Mouse (Mus musculus) limb, embryonic 14.5 days (tissue): Measurements from ENCODE around the gene Gucy2g. TPM values are rescaled to one million over a fixed set of nuclear protein-coding genes. Genes with fewer than 3 reads are reported as not detected.

Experiments used
- ATAC-seq: fragments of 200-750 bp; cut with Nextera tagmentation; 2 replicates; pipeline ENCODE4 v1.8.0; 2017; ENCODE audit warnings: low read depth, moderate number of reproducible peaks, moderate TSS enrichment; ENCODE audit not compliant: low FRiP score
- DNase-seq: peaks from one replicate; pipeline ENCODE4 v3.0.0-alpha.2; 2015; ENCODE audit warnings: low spot score
- H3K27ac ChIP-seq: fragments of 300-500 bp; sonication (generic); replicated peaks from 2 replicates; pipeline ENCODE4 v1.5.1; 2014; ENCODE audit warnings: low read depth, mild to moderate bottlenecking, low read length, moderate library complexity, mixed read lengths
- H3K27me3 ChIP-seq: fragments of 300-500 bp; sonication (generic); 2 replicates; pipeline ENCODE4 v1.6.1; 2014; ENCODE audit warnings: low read length, mixed read lengths; ENCODE audit not compliant: control insufficient read depth, insufficient read depth
- H3K36me3 ChIP-seq: fragments of 300-500 bp; sonication (generic); 2 replicates; pipeline ENCODE4 v1.6.1; 2014; ENCODE audit warnings: mild to moderate bottlenecking, low read length, moderate library complexity, mixed read lengths; ENCODE audit not compliant: control insufficient read depth, insufficient read depth
- H3K4me1 ChIP-seq: fragments of 300-500 bp; sonication (generic); 2 replicates; pipeline ENCODE4 v1.6.1; 2014; ENCODE audit warnings: antibody characterized with exemption, low read length, mixed read lengths; ENCODE audit not compliant: control insufficient read depth, insufficient read depth
- H3K4me2 ChIP-seq: fragments of 300-500 bp; sonication (generic); replicated peaks from 2 replicates; pipeline ENCODE4 v1.6.1; 2014; ENCODE audit warnings: low read depth, mild to moderate bottlenecking, low read length, moderate library complexity; ENCODE audit not compliant: severe bottlenecking
- H3K4me3 ChIP-seq: fragments of 300-500 bp; sonication (generic); replicated peaks from 2 replicates; pipeline ENCODE4 v1.5.1; 2014; ENCODE audit warnings: low read length
- H3K9ac ChIP-seq: fragments of 300-500 bp; sonication (generic); 2 replicates; pipeline ENCODE4 v1.6.1; 2014; ENCODE audit warnings: mild to moderate bottlenecking, low read depth, low read length, moderate library complexity; ENCODE audit not compliant: severe bottlenecking
- H3K9me3 ChIP-seq: fragments of 300-500 bp; sonication (generic); 2 replicates; pipeline ENCODE4 v1.6.1; 2016; ENCODE audit warnings: low read length; ENCODE audit not compliant: control insufficient read depth
- POLR2A ChIP-seq: fragments of 200-500 bp; IDR thresholded peaks from 2 replicates; pipeline ENCODE4 v1.8.0; 2012; ENCODE audit warnings: inconsistent platforms, mild to moderate bottlenecking, moderate library complexity, borderline replicate concordance; ENCODE audit not compliant: insufficient read depth, insufficient read length; ENCODE audit errors: extremely low read depth
- WGBS: fragments of 180-500 bp; shearing (Covaris S2); extraction: QIAGEN DNeasy Blood & Tissue Kit; methylation state at CpG from one replicate; pipeline ENCODE4 v1.1.7; 2014; 5-methylcytosine and 5-hydroxymethylcytosine counted together
- polyA plus RNA-seq, 2 experiments: library from polyadenylated mRNA; depleted of rRNA in 1 of 2; stranded (reverse) in 1 of 2; unstranded in 1 of 2; fragments of >200 nt; fragmentation: Nextera tagmentation in 1 of 2; extraction: Ambion mirVana in 1 of 2; gene quantifications; 2 replicates each; pipeline versions ENCODE4 v1.2.1 to v1.2.3; 2012 to 2014

Gene Gucy2g
- polyA plus RNA-seq, 2 experiments, result 0.11 TPM; not detected in 1

- Histone ChIP-seq H3K4me3 (no peak overlapping the region), H3K36me3 (no peaks in the 10 kb centered on the region), H3K4me2 (no peak overlapping the region), H3K9ac (no peak overlapping the region), H3K9me3 (no peaks in the 10 kb centered on the region), H3K27me3 (no peaks in the 10 kb centered on the region), H3K27ac (no peak overlapping the region), H3K4me1 (no peaks in the 10 kb centered on the region)
- no peak for DNase-seq
- WGBS, result 41% methylated on average over 2 of the region's 2 CpGs
- ATAC-seq, result no peak
- TF ChIP-seq POLR2A, result no peak
These were observed 5.0 kb downstream of the Gucy2g start for GRCm38 (mm10) chr19:55236026-55236425.

- no peak overlapping the region for H3K27ac ChIP-seq
- no peaks in the 10 kb centered on the region for H3K27me3 ChIP-seq
- TF ChIP-seq POLR2A, result no peak
- no peaks in the 10 kb centered on the region for H3K36me3 ChIP-seq
- ATAC-seq (no peak), DNase-seq (no peak)
- WGBS, result 76% methylated on average over 8 of the region's 8 CpGs
- no peak overlapping the region for H3K9ac ChIP-seq
- H3K4me2 ChIP-seq, result no peak overlapping the region
- no peak overlapping the region for H3K4me3 ChIP-seq
- H3K4me1 ChIP-seq, result no peaks in the 10 kb centered on the region
- H3K9me3 ChIP-seq, result no peaks in the 10 kb centered on the region
These were observed 8.9 kb downstream of the Gucy2g start for GRCm38 (mm10) chr19:55232136-55232535.

- no peak overlapping the region for H3K9ac ChIP-seq
- H3K27me3 ChIP-seq, result no peaks in the 10 kb centered on the region
- no peak overlapping the region for H3K27ac ChIP-seq
- H3K4me2 ChIP-seq, result no peak overlapping the region
- no peak for ATAC-seq
- no peaks in the 10 kb centered on the region for H3K9me3 ChIP-seq
- no peaks in the 10 kb centered on the region for H3K36me3 ChIP-seq
- H3K4me1 ChIP-seq, result no peaks in the 10 kb centered on the region
- WGBS, result 81% methylated on average over 10 of the region's 10 CpGs
- no peak overlapping the region for H3K4me3 ChIP-seq
- no peak for DNase-seq
- no peak for TF ChIP-seq POLR2A
These were observed 10.0 kb downstream of the Gucy2g start for GRCm38 (mm10) chr19:55231081-55231480.

GRCm38 (mm10) chr19:55227135-55227534 is 13.9 kb downstream of the Gucy2g start:
- no peaks in the 10 kb centered on the region for H3K4me1 ChIP-seq
- 78% methylated on average over 7 of the region's 7 CpGs for WGBS
- no peak for ATAC-seq

GRCm38 (mm10) chr19:55226621-55227020 is 14.4 kb downstream of the Gucy2g start:
- no peak overlapping the region for H3K27ac ChIP-seq
- no peak overlapping the region for H3K4me3 ChIP-seq
- no peaks in the 10 kb centered on the region for H3K9me3 ChIP-seq
- ATAC-seq (no peak), DNase-seq (no peak)
- H3K9ac ChIP-seq, result no peak overlapping the region
- H3K27me3 ChIP-seq, result no peaks in the 10 kb centered on the region
- TF ChIP-seq POLR2A, result no peak
- no peak overlapping the region for H3K4me2 ChIP-seq
- no peaks in the 10 kb centered on the region for H3K36me3 ChIP-seq
- WGBS, result 71% methylated on average over 5 of the region's 5 CpGs
- H3K4me1 ChIP-seq, result no peaks in the 10 kb centered on the region

More at GRCm38 (mm10) chr19:55227135-55227534, 13.9 kb downstream of the Gucy2g start:
- Histone ChIP-seq H3K36me3 (no peaks in the 10 kb centered on the region), H3K4me2 (no peak overlapping the region), H3K9ac (no peak overlapping the region), H3K4me3 (no peak overlapping the region), H3K27ac (no peak overlapping the region), H3K27me3 (no peaks in the 10 kb centered on the region), H3K9me3 (no peaks in the 10 kb centered on the region)
- DNase-seq, result no peak
- no peak for TF ChIP-seq POLR2A

- no peak for TF ChIP-seq POLR2A
- Histone ChIP-seq H3K4me3 (no peak overlapping the region), H3K36me3 (no peaks in the 10 kb centered on the region), H3K9me3 (no peaks in the 10 kb centered on the region), H3K4me1 (peaks cover 2% of the 10 kb centered on the region; the same call in 1 of the 2 replicates), H3K9ac (no peak overlapping the region), H3K27me3 (no peaks in the 10 kb centered on the region), H3K4me2 (no peak overlapping the region), H3K27ac (no peak overlapping the region)
- WGBS, result 88% methylated on average over 9 of the region's 9 CpGs
- ATAC-seq (no peak), DNase-seq (no peak)
These were observed 18.8 kb downstream of the Gucy2g start for GRCm38 (mm10) chr19:55222268-55222667.
